Mouse (Mus musculus): ENCODE results near the gene Vwa2.

GRCm38 (mm10) chr19:56954857-56955256 lies 80.8 kb downstream of the Vwa2 start:
- TF ChIP-seq POLR2A (IDR thresholded peaks at IDR 0.05; ENCODE audit: low read depth, low read length) (no peak), CTCF (conservative IDR thresholded peaks at IDR 0.05 in 1 of 2, IDR thresholded peaks at IDR 0.05 in 1 of 2; ENCODE audit: low read depth in 2 of 2, low read length in 2 of 2) (no peak), NELFE (IDR thresholded peaks at IDR 0.05; ENCODE audit: low read depth, low read length) (no peak), EP300 (IDR thresholded peaks at IDR 0.05; ENCODE audit: low read length) (no peak), ELF1 (IDR thresholded peaks at IDR 0.05; ENCODE audit: low read depth, low read length) (no peak), USF2 (conservative IDR thresholded peaks at IDR 0.05; ENCODE audit: low read depth, low read length) (no peak), MXI1 (IDR thresholded peaks at IDR 0.05; ENCODE audit: low read depth, low read length) (no peak), USF1 (IDR thresholded peaks at IDR 0.05; ENCODE audit: low read depth, low read length) (no peak), MAZ (IDR thresholded peaks at IDR 0.05; ENCODE audit: low read depth, low read length) (no peak), ZKSCAN1 (IDR thresholded peaks at IDR 0.05; ENCODE audit: borderline replicate concordance, low read depth, low read length) (no peak), MAX (IDR thresholded peaks at IDR 0.05; ENCODE audit: low read length) (no peak), ZNF384 (IDR thresholded peaks at IDR 0.05; ENCODE audit: low read depth, low read length) (no peak), HCFC1 (IDR thresholded peaks at IDR 0.05; ENCODE audit: low read depth, low read length) (no peak)

Measured in CH12.LX (cell line).